Mouse (Mus musculus): ENCODE measurements around the gene Npepps. TPM values are rescaled to one million over a fixed set of nuclear protein-coding genes. Genes with fewer than 3 reads are reported as not detected.
A peak's percentile ranks its signal among the peaks of the same experiment; 100 is the strongest.
"Not testable (repeated sequence)": the region's sequence is repeated elsewhere in the genome, so short reads cannot be mapped to it uniquely, and the experiment has no call there.

Npepps gene
- polyA plus RNA-seq, 1 experiment from 2014 or later, result 146 TPM

GRCm38 (mm10) chr11:97189645-97190044, 90.8 kb downstream of the Npepps start:
- H3K27ac ChIP-seq; H3K36me3 ChIP-seq; H3K4me3 ChIP-seq (replicated peaks); H3K27me3 ChIP-seq; ATAC-seq; H3K9ac ChIP-seq (replicated peaks); H3K9me3 ChIP-seq: not testable (repeated sequence)
- H3K4me1 ChIP-seq (replicated peaks), result peaks cover 33% of the 10 kb centered on the region
- WGBS, result 86% methylated on average over 6 of the region's 6 CpGs
- H3K4me2 ChIP-seq (replicated peaks), result peak overlapping the region; percentile 90; the same call in 1 of the 2 replicates

GRCm38 (mm10) chr11:97189231-97189630, 91.2 kb downstream of the Npepps start:
- Histone ChIP-seq H3K36me3 (peaks cover 10% of the 10 kb centered on the region), H3K27ac (no peak overlapping the region), H3K9ac (replicated peaks) (peak overlapping the region; percentile 73; the same call in 1 of the 2 replicates), H3K4me3 (replicated peaks) (peak overlapping the region; percentile 95), H3K4me2 (replicated peaks) (peak overlapping the region; percentile 90), H3K4me1 (replicated peaks) (peaks cover 37% of the 10 kb centered on the region), H3K27me3 (no peaks in the 10 kb centered on the region), H3K9me3 (no peaks in the 10 kb centered on the region)
- 43% methylated on average over 3 of the region's 3 CpGs for WGBS
- no peak for ATAC-seq

- peak overlapping the region; percentile 73 for H3K9ac ChIP-seq (replicated peaks)
- H3K27ac ChIP-seq, result peak overlapping the region; percentile 91
- peaks cover 15% of the 10 kb centered on the region for H3K36me3 ChIP-seq
- H3K4me3 ChIP-seq (replicated peaks), result peak overlapping the region; percentile 95
- no peaks in the 10 kb centered on the region for H3K9me3 ChIP-seq
- no peaks in the 10 kb centered on the region for H3K27me3 ChIP-seq
- WGBS, result under 1% methylated on average over 15 of the region's 15 CpGs
- peaks cover 40% of the 10 kb centered on the region for H3K4me1 ChIP-seq (replicated peaks)
- ATAC-seq, result no peak
- H3K4me2 ChIP-seq (replicated peaks), result peak overlapping the region; percentile 90
Measured at GRCm38 (mm10) chr11:97188643-97188955, 91.8 kb downstream of the Npepps start.

GRCm38 (mm10) chr11:97187764-97188642, 92.4 kb downstream of the Npepps start, which contains the start of gene Kpnb1:
TSS of gene Kpnb1 (minus strand) at chr11:97187881.
- under 1% methylated on average over 87 of the region's 101 CpGs for WGBS

GRCm38 (mm10) chr11:97186947-97187763, 93.3 kb downstream of the Npepps start:
- ATAC-seq, result peak; percentile 69
- H3K27me3 ChIP-seq, result no peaks in the 10 kb centered on the region
- WGBS, result under 1% methylated on average over 41 of the region's 74 CpGs
- peak overlapping the region; percentile 98 for H3K27ac ChIP-seq
- peak overlapping the region; percentile 89 for H3K9ac ChIP-seq (replicated peaks)
- H3K4me3 ChIP-seq (replicated peaks), result peak overlapping the region; percentile 95
- no peaks in the 10 kb centered on the region for H3K9me3 ChIP-seq
- peak overlapping the region; percentile 75 for H3K4me2 ChIP-seq (replicated peaks)
- peaks cover 44% of the 10 kb centered on the region for H3K4me1 ChIP-seq (replicated peaks)
- H3K36me3 ChIP-seq, result peaks cover 30% of the 10 kb centered on the region

More at GRCm38 (mm10) chr11:97187764-97188642, 92.4 kb downstream of the Npepps start, which contains the start of gene Kpnb1:
- no peaks in the 10 kb centered on the region for H3K9me3 ChIP-seq
- peaks cover 44% of the 10 kb centered on the region for H3K4me1 ChIP-seq (replicated peaks)
- H3K27me3 ChIP-seq, result no peaks in the 10 kb centered on the region
- peak within 1 kb of the TSS; percentile 90 for H3K4me2 ChIP-seq (replicated peaks)
- H3K27ac ChIP-seq, result peak within 1 kb of the TSS; percentile 98
- ATAC-seq, result peak; percentile 98
- H3K36me3 ChIP-seq, result peaks cover 21% of the 10 kb centered on the region
- peak within 1 kb of the TSS; percentile 95 for H3K4me3 ChIP-seq (replicated peaks)
- peak within 1 kb of the TSS; percentile 89 for H3K9ac ChIP-seq (replicated peaks)

GRCm38 (mm10) chr11:97185704-97186614, 94.5 kb downstream of the Npepps start:
- H3K4me2 ChIP-seq (replicated peaks), result peak overlapping the region; percentile 75
- WGBS, result 65% methylated on average over 5 of the region's 5 CpGs
- peak overlapping the region; percentile 95 for H3K4me3 ChIP-seq (replicated peaks)
- ATAC-seq, result no peak
- no peaks in the 10 kb centered on the region for H3K9me3 ChIP-seq
- peak overlapping the region; percentile 67; the same call in 1 of the 2 replicates for H3K9ac ChIP-seq (replicated peaks)
- H3K27me3 ChIP-seq, result no peaks in the 10 kb centered on the region
- H3K36me3 ChIP-seq, result peaks cover 42% of the 10 kb centered on the region
- no peak overlapping the region for H3K27ac ChIP-seq
- H3K4me1 ChIP-seq (replicated peaks), result peaks cover 44% of the 10 kb centered on the region

GRCm38 (mm10) chr11:97184875-97185274, 95.6 kb downstream of the Npepps start:
- WGBS, result 82% methylated on average over 5 of the region's 5 CpGs
- Histone ChIP-seq H3K9ac (replicated peaks) (no peak overlapping the region), H3K9me3 (no peaks in the 10 kb centered on the region), H3K27me3 (no peaks in the 10 kb centered on the region), H3K4me3 (replicated peaks) (no peak overlapping the region), H3K4me1 (replicated peaks) (peaks cover 44% of the 10 kb centered on the region), H3K36me3 (peaks cover 52% of the 10 kb centered on the region), H3K27ac (no peak overlapping the region), H3K4me2 (replicated peaks) (no peak overlapping the region)
- ATAC-seq, result no peak

- ATAC-seq, result no peak
- 97% methylated on average over 3 of the region's 3 CpGs for WGBS
- Histone ChIP-seq H3K27ac (no peak overlapping the region), H3K4me2 (replicated peaks) (no peak overlapping the region), H3K4me1 (replicated peaks) (peaks cover 32% of the 10 kb centered on the region), H3K9ac (replicated peaks) (no peak overlapping the region), H3K9me3 (no peaks in the 10 kb centered on the region), H3K27me3 (no peaks in the 10 kb centered on the region), H3K4me3 (replicated peaks) (no peak overlapping the region), H3K36me3 (peaks cover 74% of the 10 kb centered on the region)
Measured at GRCm38 (mm10) chr11:97182446-97182845, 98.0 kb downstream of the Npepps start.

GRCm38 (mm10) chr11:97181061-97181460, 99.4 kb downstream of the Npepps start:
- Histone ChIP-seq H3K27ac (no peak overlapping the region), H3K4me3 (replicated peaks) (no peak overlapping the region), H3K9ac (replicated peaks) (no peak overlapping the region), H3K4me1 (replicated peaks) (peaks cover 26% of the 10 kb centered on the region), H3K4me2 (replicated peaks) (no peak overlapping the region), H3K27me3 (no peaks in the 10 kb centered on the region), H3K36me3 (peaks cover 88% of the 10 kb centered on the region), H3K9me3 (no peaks in the 10 kb centered on the region)
- 91% methylated on average over 5 of the region's 5 CpGs for WGBS
- no peak for ATAC-seq

- no peak overlapping the region for H3K4me3 ChIP-seq (replicated peaks)
- no peak for ATAC-seq
- 0 out of 2 replicates have a peak, but pooled peaks cover 2% of the 10 kb centered on the region for H3K4me1 ChIP-seq (replicated peaks)
- H3K27me3 ChIP-seq, result no peaks in the 10 kb centered on the region
- no peak overlapping the region for H3K27ac ChIP-seq
- H3K9ac ChIP-seq (replicated peaks), result no peak overlapping the region
- peaks cover 96% of the 10 kb centered on the region for H3K36me3 ChIP-seq
- no peaks in the 10 kb centered on the region for H3K9me3 ChIP-seq
- 95% methylated on average over 2 of the region's 2 CpGs for WGBS
- no peak overlapping the region for H3K4me2 ChIP-seq (replicated peaks)
Measured at GRCm38 (mm10) chr11:97178198-97178597, 102.2 kb downstream of the Npepps start.

GRCm38 (mm10) chr11:97176851-97177250, 103.6 kb downstream of the Npepps start:
- no peak for ATAC-seq
- peaks cover 95% of the 10 kb centered on the region for H3K36me3 ChIP-seq
- 49% methylated on average over 3 of the region's 3 CpGs for WGBS

More at GRCm38 (mm10) chr11:97176851-97177250, 103.6 kb downstream of the Npepps start:
- Histone ChIP-seq H3K9me3 (no peaks in the 10 kb centered on the region), H3K4me1 (replicated peaks) (no peaks in the 10 kb centered on the region), H3K27ac (no peak overlapping the region), H3K27me3 (no peaks in the 10 kb centered on the region), H3K4me2 (replicated peaks) (no peak overlapping the region), H3K4me3 (replicated peaks) (no peak overlapping the region), H3K9ac (replicated peaks) (no peak overlapping the region)

Measured in midbrain, embryonic 13.5 days (tissue).